Mouse (Mus musculus) spleen, adult 12 weeks (tissue): ENCODE results near the gene Bckdk.

Source experiments
- DNase-seq: peaks from one replicate; pipeline ENCODE4 v3.0.0; 2022; ENCODE audit warnings: low spot score

Gene Bckdk

GRCm38 (mm10) chr7:127896384-127896783, 7.5 kb upstream of the Bckdk start:
- peak; percentile 69 for DNase-seq

GRCm38 (mm10) chr7:127897542-127897941, 6.3 kb upstream of the Bckdk start:
- no peak for DNase-seq

- no peak for DNase-seq
Observed at GRCm38 (mm10) chr7:127898179-127898956, 5.5 kb upstream of the Bckdk start.

DNA sequence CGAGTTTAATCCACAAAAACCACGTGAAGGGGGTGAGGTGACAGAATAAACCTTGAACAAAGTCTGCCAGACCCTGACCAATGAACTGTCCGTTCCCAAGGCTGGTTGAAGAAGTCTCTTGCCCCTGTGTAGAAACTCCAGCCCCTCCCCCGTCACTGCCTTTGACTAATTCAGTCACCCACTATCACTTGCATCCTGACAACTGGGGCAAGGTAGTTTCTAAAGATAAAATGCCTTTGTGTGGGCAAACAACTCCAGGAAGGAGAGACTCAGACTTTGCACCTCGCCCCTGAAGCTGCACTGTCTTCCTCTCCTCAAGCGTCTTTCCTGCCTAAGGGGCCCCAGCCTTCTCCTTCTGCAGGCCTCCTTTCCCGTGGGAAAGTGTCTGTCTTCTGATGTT, 3.9 kb upstream of the Bckdk start:
- no peak for DNase-seq

GRCm38 (mm10) chr7:127901772-127902171, 2.1 kb upstream of the Bckdk start:
- no peak for DNase-seq

DNA sequence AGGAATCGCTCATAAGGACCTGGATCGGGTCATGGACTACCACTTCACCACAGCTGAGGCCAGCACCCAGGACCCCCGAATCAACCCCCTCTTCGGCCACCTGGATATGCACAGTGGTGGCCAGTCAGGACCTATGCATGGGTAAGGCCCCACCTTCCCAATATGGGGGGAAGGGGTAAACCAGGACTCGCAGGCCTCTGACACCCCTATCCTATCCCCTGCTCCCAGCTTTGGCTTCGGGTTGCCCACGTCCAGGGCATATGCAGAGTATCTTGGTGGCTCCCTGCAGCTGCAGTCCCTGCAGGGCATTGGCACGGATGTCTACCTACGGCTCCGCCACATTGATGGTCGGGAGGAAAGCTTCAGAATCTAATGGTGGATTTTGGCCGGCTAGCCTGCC, 4.1 kb downstream of the Bckdk start:
- DNase-seq, result no peak

DNA sequence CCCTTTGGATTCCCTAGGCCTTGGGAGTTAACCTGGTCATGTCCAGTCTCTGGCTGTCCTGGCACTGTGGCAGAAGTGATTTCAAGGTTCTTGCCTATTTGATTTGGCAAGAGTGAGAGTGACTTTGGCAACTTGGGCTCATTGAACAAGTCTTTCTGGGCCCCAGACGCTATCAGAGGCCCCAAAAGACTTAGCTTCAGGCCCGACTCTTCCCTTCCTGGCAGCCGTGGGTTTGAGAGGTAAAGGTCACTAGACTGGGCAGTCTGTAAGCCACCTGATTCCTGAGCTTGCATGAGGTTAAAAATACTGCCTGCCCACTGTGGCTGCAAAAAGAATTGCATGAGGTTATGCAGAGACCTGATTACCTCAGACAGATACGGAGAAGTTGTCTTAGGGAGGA, 4.8 kb downstream of the Bckdk start:
- DNase-seq, result no peak

DNA sequence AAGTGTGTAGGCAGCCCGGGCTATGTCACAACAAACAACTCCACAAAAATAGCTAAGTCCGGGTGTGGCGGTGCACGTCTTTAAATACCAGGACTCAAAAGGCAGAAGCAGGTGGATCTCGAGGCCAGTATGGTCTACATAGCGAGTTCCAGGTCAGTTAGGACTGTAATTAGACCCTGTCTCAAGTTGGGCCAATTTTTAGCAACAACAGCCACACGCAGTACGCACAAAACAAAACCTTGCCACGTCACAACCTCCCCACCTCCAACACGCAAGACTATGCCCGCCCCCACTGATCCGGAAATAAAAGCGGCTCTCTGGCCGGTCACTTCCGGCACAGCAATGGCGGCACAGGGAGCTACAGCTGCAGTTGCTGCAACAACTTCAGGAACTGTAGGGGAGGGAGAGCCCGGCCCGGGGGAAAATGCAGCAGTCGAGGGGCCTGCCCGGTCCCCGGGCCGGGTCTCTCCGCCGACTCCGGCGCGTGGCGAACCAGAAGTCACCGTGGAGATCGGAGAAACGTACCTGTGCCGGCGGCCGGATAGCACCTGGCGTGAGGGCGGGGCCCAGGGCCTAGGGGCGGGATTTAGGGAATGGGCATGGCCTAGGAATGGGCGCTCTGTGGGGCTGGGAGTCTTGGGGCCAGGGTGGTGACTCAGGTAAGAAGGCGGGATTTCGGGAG, 8.4 kb downstream of the Bckdk start, which contains the start of gene Kat8:
Gene Kat8, plus strand, starts transcription at position 327 of the 682 bp plus-strand sequence.
- peak; percentile 80 for DNase-seq

DNA sequence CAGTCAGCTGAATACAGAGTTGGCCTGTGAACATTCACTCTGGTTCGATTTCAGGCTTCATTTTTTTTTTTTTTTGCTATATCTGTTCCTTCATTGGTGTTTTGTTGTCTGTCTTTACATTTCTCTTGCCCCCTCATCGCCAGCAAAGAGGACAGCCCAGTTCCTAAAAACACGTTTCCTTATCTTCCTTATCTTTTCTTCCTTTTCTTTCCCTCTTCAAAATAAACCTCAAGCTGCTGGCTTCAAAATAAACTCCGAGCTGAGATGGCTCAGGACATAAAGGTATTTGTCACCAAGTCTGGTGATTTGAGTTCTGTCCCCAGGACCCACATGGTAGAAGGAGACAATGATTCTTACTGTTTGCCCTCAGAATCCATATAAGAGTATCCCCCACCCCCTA, 9.1 kb downstream of the Bckdk start:
- no peak for DNase-seq

DNA sequence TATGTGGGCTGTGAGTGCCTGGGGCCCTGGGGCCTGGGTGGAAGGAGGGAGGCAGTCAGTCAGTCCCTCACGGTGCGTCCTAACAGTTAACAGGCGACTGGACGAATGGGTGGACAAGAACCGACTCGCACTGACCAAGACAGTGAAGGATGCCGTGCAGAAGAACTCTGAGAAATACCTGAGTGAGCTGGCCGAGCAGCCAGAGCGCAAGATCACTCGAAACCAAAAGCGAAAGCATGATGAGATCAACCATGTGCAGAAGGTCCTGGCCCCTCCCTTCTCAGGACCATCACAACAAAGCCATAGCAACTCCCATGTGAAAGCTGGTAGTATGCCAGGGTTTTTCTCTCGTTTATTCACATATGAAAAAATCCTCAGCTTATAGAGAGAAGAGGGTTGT, 11.4 kb downstream of the Bckdk start:
- no peak for DNase-seq

DNA sequence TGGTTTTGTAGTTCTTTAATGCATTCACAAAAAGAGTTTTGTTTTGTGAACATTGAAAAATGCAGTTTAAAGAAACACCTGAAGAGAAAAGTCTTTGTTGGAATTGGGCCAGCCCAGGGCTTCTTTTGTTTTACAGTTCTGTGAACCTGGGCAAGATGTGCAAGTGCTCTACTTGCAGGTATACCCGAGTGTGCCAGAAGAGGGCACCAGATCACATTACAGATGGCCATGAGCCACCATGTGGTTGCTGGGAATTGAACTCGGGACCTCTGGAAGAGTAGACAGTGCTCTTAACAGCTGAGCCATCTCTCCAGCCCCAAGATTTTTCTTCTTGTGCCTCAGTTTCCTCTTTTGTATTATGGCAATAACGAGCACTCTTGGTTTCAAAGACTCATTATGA, 14.3 kb downstream of the Bckdk start:
- peak; percentile 38 for DNase-seq

DNA sequence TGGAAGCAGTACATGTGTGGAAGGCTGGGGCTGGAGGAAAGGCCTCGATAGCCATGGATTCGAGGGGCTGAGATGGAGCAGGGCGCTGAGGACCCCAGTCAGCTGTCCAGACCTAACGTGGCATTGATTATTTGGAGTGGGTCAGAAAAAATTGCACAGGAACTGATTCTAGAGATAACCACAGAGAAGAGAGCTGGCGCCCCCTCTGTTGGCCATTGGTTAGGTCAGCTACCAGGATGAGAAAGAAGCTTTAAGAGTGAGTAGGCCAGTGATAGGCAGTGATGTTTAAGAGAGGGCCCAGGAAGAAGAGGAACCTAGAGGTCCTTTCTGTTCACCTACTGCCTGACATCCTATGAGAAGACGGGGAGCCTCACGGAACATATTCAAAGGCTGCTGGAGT, 15.4 kb downstream of the Bckdk start:
- no peak for DNase-seq

DNA sequence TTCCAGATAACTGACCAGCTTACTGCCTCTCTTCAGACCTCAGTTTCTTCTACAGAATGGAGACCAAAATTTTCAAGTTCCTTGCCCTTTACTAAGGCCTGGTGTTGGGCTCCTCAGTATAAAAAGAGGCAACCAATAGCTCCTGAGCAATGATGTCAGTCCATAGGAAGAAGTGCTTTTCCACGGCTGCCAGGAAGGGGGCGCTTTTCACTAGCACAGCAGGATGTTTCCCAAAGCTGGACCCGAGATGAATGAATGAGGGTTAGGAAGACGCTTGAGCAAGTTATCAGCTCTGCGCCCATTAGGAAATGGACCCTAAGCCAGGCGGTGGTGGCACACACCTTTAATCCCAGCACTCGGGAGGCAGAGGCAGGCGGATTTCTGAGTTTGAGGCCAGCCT, 17.6 kb downstream of the Bckdk start:
- DNase-seq, result no peak

DNA sequence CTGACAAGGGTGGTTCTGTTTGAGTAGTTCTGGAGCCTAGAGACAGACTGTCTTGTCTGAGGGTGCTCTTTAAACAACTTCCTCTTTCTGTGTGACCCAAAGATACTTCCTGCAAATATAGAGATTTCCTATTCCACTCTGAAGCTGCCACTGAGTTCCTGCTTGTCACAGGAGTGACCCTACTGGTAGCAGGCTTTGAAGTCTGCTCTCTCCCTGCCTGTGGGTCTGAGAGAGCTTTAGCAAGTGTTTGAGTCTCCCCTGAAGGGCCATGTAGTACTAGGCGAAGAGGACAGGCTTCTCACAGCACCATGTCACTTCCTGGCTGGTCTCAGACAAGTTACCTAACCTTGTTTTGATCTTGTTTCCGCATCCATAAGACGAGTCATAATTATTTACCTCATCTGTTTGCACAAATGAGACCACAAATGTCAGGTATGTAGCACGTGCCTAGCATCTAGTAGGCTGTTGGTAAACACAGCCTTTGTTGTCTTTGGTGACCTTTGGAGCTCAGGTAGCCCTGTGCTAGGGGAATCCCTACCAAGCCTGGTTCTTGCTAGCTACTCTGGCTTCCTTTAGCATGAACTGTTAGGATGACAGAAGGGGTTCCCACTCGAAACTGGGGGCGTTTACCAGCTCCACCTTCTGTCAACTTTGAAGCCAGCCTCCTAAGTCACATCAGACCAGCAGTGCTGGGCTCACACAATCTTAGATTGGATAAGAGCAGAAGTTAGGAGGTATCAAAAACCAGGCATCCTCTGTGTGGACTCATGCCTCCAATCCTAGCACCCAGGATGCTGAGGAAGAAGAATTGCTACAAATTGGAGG, 18.8 kb downstream of the Bckdk start:
- DNase-seq, result no peak

DNA sequence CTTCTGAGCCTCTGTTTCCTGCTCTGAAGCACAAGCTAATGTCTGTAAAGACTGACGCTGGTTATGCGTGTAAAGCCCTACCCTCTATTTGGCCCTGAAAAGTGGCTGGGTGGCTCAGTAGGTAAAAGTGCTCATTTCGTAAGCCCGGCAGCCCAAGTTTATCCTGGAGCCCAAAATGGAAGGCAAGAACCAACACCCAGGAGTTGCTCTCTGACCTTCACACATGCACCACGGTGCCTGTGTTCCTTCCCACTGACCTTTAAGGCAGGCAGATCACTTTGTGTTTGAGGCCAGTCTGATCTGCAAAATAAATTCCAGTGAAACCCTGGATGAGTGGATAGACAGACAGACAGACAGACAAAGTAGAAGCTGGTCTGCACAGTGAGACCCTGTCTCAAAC, 19.8 kb downstream of the Bckdk start:
- no peak for DNase-seq

- DNase-seq, result no peak
Observed at GRCm38 (mm10) chr7:127925252-127925651, 21.4 kb downstream of the Bckdk start.

- no peak for DNase-seq
Observed at GRCm38 (mm10) chr7:127926066-127926465, 22.2 kb downstream of the Bckdk start.

DNA sequence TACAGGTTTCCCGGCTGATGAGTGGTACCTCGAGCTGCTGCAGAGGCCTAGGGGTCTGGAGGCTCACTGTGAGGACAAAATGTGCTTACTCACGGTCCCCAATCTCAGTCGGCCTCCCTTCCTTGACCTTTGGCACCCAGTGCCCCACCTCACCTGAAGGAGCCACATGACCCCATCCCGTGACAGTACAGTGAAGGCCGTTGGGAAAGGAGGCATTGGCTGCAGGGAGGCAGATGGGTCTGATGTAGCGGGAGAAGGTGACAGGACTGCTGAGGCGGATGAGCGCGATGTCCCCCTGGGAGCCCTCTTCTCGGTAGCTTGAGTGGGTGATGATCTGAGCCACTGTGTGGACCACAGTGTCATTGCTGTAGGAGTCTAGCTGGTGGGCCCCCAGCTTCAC, 23.0 kb downstream of the Bckdk start:
- no peak for DNase-seq

DNA sequence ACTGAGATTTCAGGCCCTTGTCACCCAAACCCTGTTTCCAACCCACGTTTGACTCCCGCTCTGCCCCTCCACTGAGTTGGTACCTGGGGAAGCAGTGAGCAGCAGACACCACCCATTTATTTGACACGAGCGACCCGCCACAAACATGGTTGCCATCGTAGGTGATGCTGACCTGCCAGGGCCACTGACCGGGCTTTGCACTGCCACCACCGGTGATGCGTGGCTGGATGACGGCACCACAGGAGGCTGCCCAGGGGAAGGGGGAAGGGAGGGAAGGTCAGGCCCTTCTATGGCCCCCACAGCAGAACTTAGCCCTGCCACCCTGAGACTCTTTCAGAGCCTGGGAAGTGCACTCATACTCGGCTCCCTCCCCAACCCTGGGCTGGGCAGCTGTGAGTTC, 23.8 kb downstream of the Bckdk start:
- DNase-seq, result no peak

GRCm38 (mm10) chr7:127928596-127928995, 24.7 kb downstream of the Bckdk start:
- DNase-seq, result no peak

GRCm38 (mm10) chr7:127929923-127930322, 26.0 kb downstream of the Bckdk start, which contains the start of gene Prss8:
TSS of gene Prss8 (minus strand) at chr7:127930104.
- no peak for DNase-seq

- no peak for DNase-seq
Observed at GRCm38 (mm10) chr7:127930636-127931035, 26.8 kb downstream of the Bckdk start.
